Mouse (Mus musculus) liver, embryonic 16.5 days (tissue): ENCODE measurements around the gene Cst7. TPM values are rescaled to one million over a fixed set of nuclear protein-coding genes. Genes with fewer than 3 reads are reported as not detected.
"Not testable (repeated sequence)": the region's sequence is repeated elsewhere in the genome, so short reads cannot be mapped to it uniquely, and the experiment has no call there.

ENCODE experiments used
- ATAC-seq: fragments of 200-750 bp; cut with Nextera tagmentation; 2 replicates; pipeline ENCODE4 v1.8.0; 2017; ENCODE audit warnings: low read depth, mild to moderate bottlenecking, moderate number of reproducible peaks, moderate library complexity
- H3K27ac ChIP-seq: fragments of 300-500 bp; sonication (generic); 2 replicates; pipeline ENCODE4 v1.5.1; 2014; ENCODE audit warnings: mild to moderate bottlenecking, low read length
- H3K27me3 ChIP-seq: fragments of 300-500 bp; sonication (generic); 2 replicates; pipeline ENCODE4 v1.6.1; 2014; ENCODE audit warnings: low read depth, low read length, mixed read lengths; ENCODE audit not compliant: control insufficient read depth, insufficient read depth
- H3K36me3 ChIP-seq: fragments of 300-500 bp; sonication (generic); 2 replicates; pipeline ENCODE4 v1.6.1; 2014; ENCODE audit warnings: mild to moderate bottlenecking; ENCODE audit not compliant: control insufficient read depth, insufficient read depth
- H3K4me1 ChIP-seq: fragments of 300-500 bp; sonication (generic); 2 replicates; pipeline ENCODE4 v1.6.1; 2014; ENCODE audit warnings: low read depth, low read length, mixed read lengths; ENCODE audit not compliant: control insufficient read depth
- H3K4me2 ChIP-seq: fragments of 300-500 bp; sonication (generic); 2 replicates; pipeline ENCODE4 v1.6.1; 2014; ENCODE audit warnings: low read depth, low read length, mixed read lengths
- H3K4me3 ChIP-seq: fragments of 300-500 bp; sonication (generic); 2 replicates; pipeline ENCODE4 v1.5.1; 2014; ENCODE audit warnings: low read depth, mild to moderate bottlenecking, low read length
- H3K9ac ChIP-seq: fragments of 300-500 bp; sonication (generic); 2 replicates; pipeline ENCODE4 v1.6.1; 2014; ENCODE audit warnings: low read depth, low read length
- H3K9me3 ChIP-seq: fragments of 300-500 bp; sonication (generic); replicated peaks from 2 replicates; pipeline ENCODE4 v1.6.1; 2016; ENCODE audit warnings: low read length; ENCODE audit not compliant: control insufficient read depth
- WGBS: fragments of 180-500 bp; shearing (Covaris S2); extraction: QIAGEN DNeasy Blood & Tissue Kit; methylation state at CpG from one replicate; pipeline ENCODE4 v1.1.7; 2014; ENCODE audit not compliant: insufficient replicate concordance; 5-methylcytosine and 5-hydroxymethylcytosine counted together
- polyA plus RNA-seq: library from polyadenylated mRNA; unstranded; fragments of >200 nt; fragmentation: Nextera tagmentation; extraction: Ambion mirVana; gene quantifications from 2 replicates; pipeline ENCODE4 v1.2.1, GENCODE M21; 2015

Cst7 gene
- polyA plus RNA-seq = 7.6 and 8.3 TPM in 2 replicates

DNA sequence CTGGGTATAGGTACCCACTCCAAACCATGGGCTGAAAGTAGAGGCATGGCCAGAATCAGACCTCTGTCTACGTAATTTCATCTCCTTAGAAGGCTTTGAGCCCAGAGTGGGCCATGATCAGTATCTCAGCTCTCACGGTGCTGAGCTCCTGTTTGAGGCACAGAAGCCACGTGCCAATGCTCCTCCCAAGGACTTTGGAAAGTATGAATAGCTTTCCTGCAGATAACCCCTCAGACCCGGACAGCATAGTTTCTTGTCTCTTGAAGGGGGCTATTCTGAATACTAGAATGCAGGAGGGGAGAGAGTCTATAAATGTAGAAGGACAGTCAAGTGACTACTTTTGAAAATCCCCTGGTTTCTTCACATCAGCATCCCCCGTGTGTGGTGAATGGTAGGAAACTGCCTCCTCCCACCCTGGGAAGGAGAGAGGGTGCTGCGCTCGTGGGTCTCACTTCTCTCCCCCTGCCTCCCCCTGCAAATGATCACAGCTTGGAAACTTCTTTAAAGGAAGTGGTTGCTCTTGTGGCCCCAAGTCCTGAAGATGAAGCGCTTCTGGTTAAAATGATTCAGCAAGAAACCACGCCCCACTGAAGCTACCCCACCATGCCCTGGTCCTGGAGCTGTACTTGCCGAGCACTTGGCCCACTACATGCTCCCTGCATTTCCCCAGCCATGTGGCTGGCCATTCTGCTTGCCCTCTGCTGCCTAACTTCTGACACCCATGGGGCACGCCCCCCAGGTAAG lies at the start of gene Cst7:
Gene Cst7 (plus strand): TSS at position 569 of the 744 bp plus-strand sequence.
- no peak within 1 kb of the TSS for H3K4me3 ChIP-seq
- H3K27me3 ChIP-seq = no peaks in the 10 kb centered on the region

DNA sequence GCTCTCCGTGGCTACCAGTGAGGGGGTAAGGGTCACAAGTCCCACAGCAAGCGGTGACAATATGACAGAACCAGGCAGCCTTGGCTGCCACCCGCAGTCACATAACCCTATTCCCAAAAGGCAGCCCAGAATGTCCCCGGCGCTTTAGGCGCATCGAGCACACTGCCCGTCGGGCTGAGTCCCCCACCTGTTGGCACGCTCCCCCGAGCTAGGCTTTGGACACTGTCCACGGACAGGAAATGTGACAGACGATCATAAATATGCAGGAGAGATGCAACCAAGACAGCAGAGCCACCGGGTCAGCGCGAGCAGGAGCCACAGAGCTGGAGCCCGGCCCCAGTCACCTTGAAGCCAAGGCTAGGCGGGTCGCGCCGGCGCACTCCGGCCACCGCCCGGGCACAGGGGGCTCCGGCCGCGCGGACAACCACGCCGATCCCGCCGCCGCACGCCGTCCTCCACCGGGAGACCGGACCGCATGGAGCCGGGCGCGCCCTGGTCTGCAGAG lies 44.5 kb upstream of the Cst7 start:
- Histone ChIP-seq H3K36me3 (no peaks in the 10 kb centered on the region), H3K27ac (no peak overlapping the region), H3K4me3 (peak overlapping the region; percentile 38), H3K9me3 (no peaks in the 10 kb centered on the region), H3K4me2 (peak overlapping the region; percentile 62), H3K4me1 (no peaks in the 10 kb centered on the region), H3K9ac (no peak overlapping the region), H3K27me3 (peaks cover 17% of the 10 kb centered on the region)
- WGBS = 5% methylated on average over 42 of the region's 42 CpGs
- no peak; the same call in 1 of the 2 replicates for ATAC-seq

More for the DNA sequence above, at the start of gene Cst7:
- no peaks in the 10 kb centered on the region; the same call in 1 of the 2 replicates for H3K4me1 ChIP-seq
- H3K27ac ChIP-seq = no peak within 1 kb of the TSS
- H3K36me3 ChIP-seq = no peaks in the 10 kb centered on the region
- no peak within 1 kb of the TSS; the same call in 1 of the 2 replicates for H3K4me2 ChIP-seq
- H3K9ac ChIP-seq = no peak within 1 kb of the TSS
- H3K9me3 ChIP-seq = no peaks in the 10 kb centered on the region
- 20% methylated on average over 11 of the region's 11 CpGs for WGBS
- ATAC-seq = peak; percentile 22

DNA sequence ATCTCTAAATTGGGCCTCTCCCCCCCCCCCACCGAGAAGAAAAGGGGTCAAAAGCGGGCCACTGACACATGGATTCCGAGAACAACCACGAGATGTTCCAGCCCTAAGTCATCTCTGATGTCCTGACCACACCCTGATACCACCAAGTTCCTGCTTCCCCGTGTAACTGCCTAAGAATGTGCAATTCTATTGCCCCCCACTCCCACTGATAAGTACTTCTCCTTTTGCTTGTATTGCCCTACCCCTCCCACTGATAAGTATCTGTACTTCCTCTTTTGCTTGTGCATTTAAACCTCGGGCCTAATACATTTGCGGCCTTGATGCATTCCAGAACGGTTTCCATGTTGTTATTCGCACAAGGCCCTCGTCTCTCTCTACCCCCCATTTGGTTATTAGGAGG lies 20.6 kb upstream of the Cst7 start:
- not testable (repeated sequence) for H3K4me2 ChIP-seq, H3K9me3 ChIP-seq, H3K4me3 ChIP-seq, H3K9ac ChIP-seq, H3K27me3 ChIP-seq, H3K36me3 ChIP-seq, H3K4me1 ChIP-seq, ATAC-seq, H3K27ac ChIP-seq
- 45% methylated on average over 10 of the region's 10 CpGs for WGBS

DNA sequence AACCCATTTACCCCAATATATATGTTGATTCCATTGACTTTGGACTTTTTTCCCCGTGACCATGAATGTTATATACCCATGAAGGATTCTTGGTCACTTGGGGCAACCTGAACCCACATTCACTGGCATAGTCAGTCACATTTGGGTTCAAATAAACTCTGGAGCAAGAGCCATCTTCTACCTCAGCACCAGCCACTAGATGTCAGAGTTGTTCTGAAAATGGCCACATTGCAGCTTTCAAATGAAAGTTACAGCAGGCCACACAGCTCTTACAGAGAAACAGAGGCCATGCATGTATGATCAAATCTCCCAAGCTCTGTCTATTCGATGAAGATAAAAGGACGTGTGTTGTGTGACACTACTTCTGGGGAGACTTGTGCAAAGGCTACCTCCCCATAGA lies 11.6 kb upstream of the Cst7 start:
- 35% methylated on average over 3 of the region's 3 CpGs for WGBS
- H3K36me3 ChIP-seq = no peaks in the 10 kb centered on the region
- no peaks in the 10 kb centered on the region for H3K9me3 ChIP-seq
- no peak overlapping the region for H3K4me2 ChIP-seq
- H3K9ac ChIP-seq = no peak overlapping the region
- H3K4me1 ChIP-seq = no peaks in the 10 kb centered on the region
- H3K27ac ChIP-seq = no peak overlapping the region
- no peak for ATAC-seq
- H3K4me3 ChIP-seq = no peak overlapping the region
- no peaks in the 10 kb centered on the region for H3K27me3 ChIP-seq

DNA sequence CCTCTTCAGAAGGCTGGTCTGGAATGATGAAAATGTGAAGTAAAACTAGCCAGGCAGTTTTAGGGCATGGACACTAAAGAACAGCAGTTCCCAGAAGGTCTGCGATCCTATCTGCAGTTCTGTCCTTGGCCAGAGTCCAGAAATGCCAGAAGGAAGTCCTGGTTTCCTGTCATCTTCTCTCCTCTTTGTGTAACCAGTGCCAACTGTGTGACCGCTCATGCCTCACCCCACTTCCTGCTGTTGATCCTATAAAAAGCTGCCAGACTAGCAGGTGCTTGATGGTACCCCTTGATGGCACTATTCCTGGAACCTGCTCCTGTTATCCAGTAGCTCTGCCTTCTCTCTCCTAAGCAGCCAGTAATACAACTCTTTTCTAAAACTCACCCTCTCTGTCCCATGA lies 3.2 kb upstream of the Cst7 start:
- Histone ChIP-seq H3K36me3 (no peaks in the 10 kb centered on the region), H3K4me1 (no peaks in the 10 kb centered on the region; the same call in 1 of the 2 replicates), H3K9me3 (no peaks in the 10 kb centered on the region), H3K4me2 (no peak overlapping the region), H3K9ac (no peak overlapping the region), H3K27me3 (no peaks in the 10 kb centered on the region), H3K4me3 (no peak overlapping the region), H3K27ac (no peak overlapping the region)
- no peak for ATAC-seq
- 22% methylated on average over 2 of the region's 2 CpGs for WGBS

DNA sequence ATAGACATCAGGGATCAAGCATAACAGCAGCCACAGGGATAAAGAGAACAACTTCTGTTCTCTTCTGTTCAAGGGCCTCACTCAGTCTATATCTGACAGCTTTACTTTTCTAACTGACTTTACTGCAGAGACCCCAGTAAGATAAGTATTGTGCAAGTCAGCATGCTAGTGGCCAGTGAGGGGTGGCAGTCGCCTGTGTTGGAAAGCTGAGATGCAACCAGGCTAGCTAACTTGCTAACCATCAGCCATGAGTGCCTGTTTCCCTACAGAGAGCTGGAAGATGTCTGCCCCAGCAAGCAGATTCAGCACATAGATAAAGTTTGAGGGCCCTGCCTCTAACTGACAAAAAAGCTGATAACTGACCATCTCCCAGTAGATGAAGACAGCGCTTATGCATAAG lies 546 bp downstream of the Cst7 start:
- H3K4me2 ChIP-seq = no peak overlapping the region
- H3K9ac ChIP-seq = no peak overlapping the region
- H3K36me3 ChIP-seq = no peaks in the 10 kb centered on the region
- ATAC-seq = no peak
- no peaks in the 10 kb centered on the region; the same call in 1 of the 2 replicates for H3K4me1 ChIP-seq
- H3K9me3 ChIP-seq = no peaks in the 10 kb centered on the region
- H3K27me3 ChIP-seq = no peaks in the 10 kb centered on the region
- 30% methylated on average over 2 of the region's 2 CpGs for WGBS
- H3K4me3 ChIP-seq = no peak overlapping the region
- no peak overlapping the region for H3K27ac ChIP-seq

DNA sequence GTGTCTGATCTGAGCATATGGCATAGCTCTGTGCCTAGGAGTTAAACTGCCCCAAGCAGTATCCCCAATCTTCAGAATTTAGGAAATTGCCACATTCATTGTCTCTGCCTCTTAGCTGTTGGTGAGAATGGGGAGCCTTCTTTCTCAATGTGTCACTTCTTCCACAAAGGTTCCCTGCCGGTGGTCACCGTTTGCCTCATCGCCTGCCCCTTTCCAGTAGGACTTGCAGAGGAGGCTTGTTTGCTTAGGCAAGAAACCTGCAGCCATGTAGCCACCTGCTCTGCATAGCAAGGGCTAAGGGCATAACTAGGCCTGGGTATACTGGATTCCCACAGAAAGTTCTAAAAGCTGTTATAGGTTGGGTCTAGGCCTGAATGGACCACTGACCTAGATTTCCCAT lies 2.2 kb downstream of the Cst7 start:
- no peak for ATAC-seq
- H3K36me3 ChIP-seq = no peaks in the 10 kb centered on the region
- no peaks in the 10 kb centered on the region for H3K9me3 ChIP-seq
- H3K9ac ChIP-seq = no peak overlapping the region
- H3K4me2 ChIP-seq = no peak overlapping the region
- H3K4me1 ChIP-seq = no peaks in the 10 kb centered on the region; the same call in 1 of the 2 replicates
- H3K27me3 ChIP-seq = no peaks in the 10 kb centered on the region
- H3K27ac ChIP-seq = no peak overlapping the region
- no peak overlapping the region for H3K4me3 ChIP-seq
- 68% methylated on average over 3 of the region's 3 CpGs for WGBS

DNA sequence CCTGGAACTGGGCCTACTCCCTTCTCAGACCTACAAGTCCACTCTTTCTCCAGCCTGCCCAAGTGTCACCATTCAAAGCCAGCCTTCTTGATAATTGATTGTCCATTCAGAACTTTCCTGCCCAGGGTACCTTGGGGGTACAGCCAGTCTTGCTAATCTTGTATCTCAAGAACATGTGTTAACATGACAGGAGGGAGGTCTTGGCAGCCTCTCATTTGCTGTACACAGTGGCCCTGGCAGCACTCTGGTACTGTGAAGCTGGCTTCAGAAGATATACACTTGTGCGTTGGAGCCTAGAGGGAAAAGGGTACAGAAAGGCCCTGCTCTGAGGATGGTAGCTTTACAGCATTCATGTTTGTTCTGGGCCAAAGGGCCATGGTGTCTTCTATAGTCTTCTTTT lies 6.0 kb downstream of the Cst7 start:
- WGBS = 86% methylated on average over 1 of the region's 1 CpGs
- no peak overlapping the region for H3K9ac ChIP-seq
- no peaks in the 10 kb centered on the region for H3K27me3 ChIP-seq

DNA sequence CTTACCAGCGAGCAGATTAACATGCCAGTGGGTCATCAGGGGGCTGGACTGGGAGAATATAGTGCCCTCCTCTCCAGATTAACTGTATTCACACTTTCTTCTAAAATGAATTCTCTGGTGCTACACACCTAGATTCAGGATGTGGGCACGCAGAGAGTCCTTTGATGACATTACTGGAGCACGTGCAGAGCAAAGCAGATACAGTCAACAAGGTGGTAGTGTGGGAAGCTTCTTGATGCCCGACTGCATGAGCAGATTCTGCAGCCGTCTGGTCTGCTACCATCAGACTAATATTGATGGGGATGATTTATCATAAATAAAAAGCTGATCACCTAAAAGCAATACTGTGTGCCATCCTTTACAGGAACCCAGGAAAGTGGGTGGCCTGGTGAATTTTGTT lies 8.4 kb downstream of the Cst7 start:
- Histone ChIP-seq H3K36me3 (no peaks in the 10 kb centered on the region), H3K9me3 (no peaks in the 10 kb centered on the region), H3K4me3 (no peak overlapping the region), H3K9ac (no peak overlapping the region), H3K27ac (no peak overlapping the region), H3K27me3 (no peaks in the 10 kb centered on the region), H3K4me2 (no peak overlapping the region), H3K4me1 (no peaks in the 10 kb centered on the region)
- ATAC-seq = no peak
- WGBS = 67% methylated on average over 5 of the region's 5 CpGs

More for the DNA sequence above, 6.0 kb downstream of the Cst7 start:
- Histone ChIP-seq H3K9me3 (no peaks in the 10 kb centered on the region), H3K27ac (no peak overlapping the region), H3K4me2 (no peak overlapping the region), H3K4me1 (no peaks in the 10 kb centered on the region), H3K4me3 (no peak overlapping the region), H3K36me3 (no peaks in the 10 kb centered on the region)
- ATAC-seq = no peak
